Mouse (Mus musculus) liver, postnatal 0 days (tissue): ENCODE data around the gene Pnpla2. TPM values are rescaled to one million over a fixed set of nuclear protein-coding genes. Genes with fewer than 3 reads are reported as not detected.

Experiments
- ATAC-seq: fragments of 200-750 bp; cut with Nextera tagmentation; 2 replicates; pipeline ENCODE4 v1.8.0; 2017; ENCODE audit warnings: mild to moderate bottlenecking, moderate library complexity
- DNase-seq: peaks from one replicate; pipeline ENCODE4 v3.0.0-alpha.2; 2016
- H3K27ac ChIP-seq: fragments of 300-500 bp; sonication (generic); 2 replicates; pipeline ENCODE4 v1.5.1; 2014; ENCODE audit warnings: antibody characterized with exemption, moderate library complexity, mild to moderate bottlenecking, low read depth
- H3K27me3 ChIP-seq: fragments of 300-500 bp; sonication (generic); 2 replicates; pipeline ENCODE4 v1.6.1; 2014; ENCODE audit warnings: low read length, control low read depth, mixed read lengths; ENCODE audit not compliant: insufficient read depth
- H3K36me3 ChIP-seq: fragments of 300-500 bp; sonication (generic); replicated peaks from 2 replicates; pipeline ENCODE4 v1.6.1; 2014; ENCODE audit warnings: mild to moderate bottlenecking, control low read depth, low read length, moderate library complexity, mixed read lengths; ENCODE audit not compliant: insufficient read depth
- H3K4me1 ChIP-seq: fragments of 300-500 bp; sonication (generic); 2 replicates; pipeline ENCODE4 v1.6.1; 2014; ENCODE audit warnings: antibody characterized with exemption, mild to moderate bottlenecking, control low read depth; ENCODE audit not compliant: insufficient read depth
- H3K4me2 ChIP-seq: fragments of 300-500 bp; sonication (generic); 2 replicates; pipeline ENCODE4 v1.6.1; 2014; ENCODE audit warnings: low read depth, mild to moderate bottlenecking, low read length, moderate library complexity, mixed read lengths
- H3K4me3 ChIP-seq: fragments of 300-500 bp; sonication (generic); 2 replicates; pipeline ENCODE4 v1.5.1; 2014; ENCODE audit warnings: low read depth, low read length
- H3K9ac ChIP-seq: fragments of 300-500 bp; sonication (generic); replicated peaks from 2 replicates; pipeline ENCODE4 v1.6.1; 2014; ENCODE audit warnings: mild to moderate bottlenecking, moderate library complexity
- H3K9me3 ChIP-seq: fragments of 300-500 bp; sonication (generic); 2 replicates; pipeline ENCODE4 v1.6.1; 2016; ENCODE audit warnings: mild to moderate bottlenecking, control low read depth, low read length, mixed read lengths
- CTCF ChIP-seq: sonication (generic); IDR thresholded peaks from 2 replicates; pipeline ENCODE4 v1.5.1; 2016; ENCODE audit warnings: antibody characterized with exemption, low read depth
- EP300 ChIP-seq: IDR thresholded peaks from 2 replicates; pipeline ENCODE4 v1.6.1; 2016; ENCODE audit warnings: antibody characterized with exemption, low read depth, mild to moderate bottlenecking
- WGBS: fragments of 180-500 bp; shearing (Covaris S2); extraction: QIAGEN DNeasy Blood & Tissue Kit; methylation state at CpG from one replicate; pipeline ENCODE4 v1.1.7; 2014; ENCODE audit not compliant: insufficient replicate concordance; 5-methylcytosine and 5-hydroxymethylcytosine counted together
- polyA plus RNA-seq: library from polyadenylated mRNA; unstranded; fragments of >200 nt; fragmentation: Nextera tagmentation; extraction: Ambion mirVana; gene quantifications from 2 replicates; pipeline ENCODE4 v1.2.1, GENCODE M21; 2015

The Pnpla2 gene
- polyA plus RNA-seq, 1 experiment from 2014 or later = 47.1 TPM

- peak overlapping the region; percentile 77 for H3K27ac ChIP-seq
- no peaks in the 10 kb centered on the region for H3K9me3 ChIP-seq
- H3K4me2 ChIP-seq = peak overlapping the region; percentile 95
- peak overlapping the region; percentile 75 for H3K9ac ChIP-seq
- no peak for ATAC-seq
- peaks cover 36% of the 10 kb centered on the region for H3K4me1 ChIP-seq
- WGBS = 3% methylated on average over 16 of the region's 16 CpGs
- H3K27me3 ChIP-seq = no peaks in the 10 kb centered on the region
- H3K36me3 ChIP-seq = peaks cover 24% of the 10 kb centered on the region
- peak overlapping the region; percentile 64 for H3K4me3 ChIP-seq
- DNase-seq = no peak
- TF ChIP-seq EP300 (no peak), CTCF (no peak)
These were observed 41.7 kb upstream of the Pnpla2 start for GRCm38 (mm10) chr7:141413331-141413730.

GRCm38 (mm10) chr7:141413809-141414584 lies 41.0 kb upstream of the Pnpla2 start, which contains the start of gene Gatd1:
Gene Gatd1 (minus strand): TSS chr7:141414136.
- peak within 1 kb of the TSS; percentile 64 for H3K4me3 ChIP-seq
- peak; percentile 89 for ATAC-seq
- DNase-seq = peak; percentile 100
- TF ChIP-seq CTCF (peak; percentile 45), EP300 (peak; percentile 75; the same call in 1 of the 2 replicates)
- WGBS = under 1% methylated on average over 54 of the region's 56 CpGs
- peak within 1 kb of the TSS; percentile 75 for H3K9ac ChIP-seq
- peaks cover 21% of the 10 kb centered on the region for H3K36me3 ChIP-seq
- peaks cover 41% of the 10 kb centered on the region for H3K4me1 ChIP-seq
- H3K27me3 ChIP-seq = no peaks in the 10 kb centered on the region
- H3K9me3 ChIP-seq = no peaks in the 10 kb centered on the region
- H3K4me2 ChIP-seq = peak within 1 kb of the TSS; percentile 95
- peak within 1 kb of the TSS; percentile 85 for H3K27ac ChIP-seq

- TF ChIP-seq CTCF (no peak), EP300 (no peak)
- ATAC-seq (no peak), DNase-seq (no peak)
- peak overlapping the region; percentile 85; the same call in 1 of the 2 replicates for H3K27ac ChIP-seq
- H3K36me3 ChIP-seq = 0 out of 2 replicates have a peak, but pooled peaks cover 3% of the 10 kb centered on the region
- H3K4me3 ChIP-seq = no peak overlapping the region
- no peak overlapping the region for H3K4me2 ChIP-seq
- 86% methylated on average over 6 of the region's 6 CpGs for WGBS
- H3K9me3 ChIP-seq = no peaks in the 10 kb centered on the region
- no peaks in the 10 kb centered on the region for H3K27me3 ChIP-seq
- H3K4me1 ChIP-seq = peaks cover 42% of the 10 kb centered on the region
- H3K9ac ChIP-seq = peak overlapping the region; percentile 16; the same call in 1 of the 2 replicates
These were observed 38.7 kb upstream of the Pnpla2 start for GRCm38 (mm10) chr7:141416144-141416841.

DNA sequence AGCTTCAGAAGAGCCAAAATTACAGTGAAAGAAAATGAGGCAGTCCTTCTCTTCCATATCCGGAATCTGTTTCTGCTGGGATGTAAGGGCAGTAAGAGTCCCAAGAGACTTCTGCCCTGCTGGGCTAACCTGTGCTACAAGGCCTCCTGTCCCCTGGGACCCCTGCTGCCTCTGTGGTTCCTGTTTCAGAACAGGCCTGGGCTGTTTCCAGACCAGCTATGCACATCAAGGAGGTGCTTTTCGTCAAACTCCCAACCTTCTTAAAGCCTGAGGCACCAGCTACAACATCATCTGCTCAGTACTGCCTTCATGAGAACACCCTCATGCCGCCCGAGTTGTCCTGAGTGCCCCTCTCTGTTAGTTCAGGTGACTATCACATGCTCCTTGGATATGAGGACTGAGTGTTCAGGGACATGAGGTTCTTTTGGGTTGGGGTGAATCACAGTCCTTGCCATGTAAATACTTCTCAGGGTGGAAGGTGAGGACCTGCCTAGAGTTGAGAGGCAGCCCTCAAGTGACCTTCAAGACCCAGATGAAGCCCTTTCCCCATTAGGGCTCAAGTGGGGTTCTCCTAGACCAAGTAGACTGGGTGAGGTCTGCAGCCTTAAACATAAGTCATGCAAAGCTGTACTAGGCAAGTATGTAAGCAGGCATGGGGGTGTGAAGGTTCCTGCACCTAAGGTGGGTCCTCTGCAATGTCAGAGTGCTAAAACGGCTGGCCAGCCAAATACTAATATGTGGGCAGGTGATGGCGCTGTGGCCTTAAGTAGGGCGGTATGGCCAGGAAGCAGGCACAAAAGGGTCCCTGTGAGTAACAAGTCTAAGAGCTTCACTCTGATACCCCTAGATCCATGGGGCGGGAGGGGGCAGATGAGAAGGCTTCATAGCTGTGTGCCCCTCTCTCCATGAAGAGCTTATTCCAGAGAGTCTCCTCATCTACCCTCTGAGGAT lies 37.0 kb upstream of the Pnpla2 start:
- H3K4me2 ChIP-seq = no peak overlapping the region
- no peaks in the 10 kb centered on the region for H3K27me3 ChIP-seq
- H3K9ac ChIP-seq = peak overlapping the region; percentile 11; the same call in 1 of the 2 replicates
- ATAC-seq (no peak), DNase-seq (no peak)
- H3K4me1 ChIP-seq = peaks cover 34% of the 10 kb centered on the region
- TF ChIP-seq CTCF (peak; percentile 43), EP300 (no peak)
- H3K9me3 ChIP-seq = no peaks in the 10 kb centered on the region
- no peak overlapping the region for H3K4me3 ChIP-seq
- no peaks in the 10 kb centered on the region for H3K36me3 ChIP-seq
- H3K27ac ChIP-seq = no peak overlapping the region
- WGBS = 72% methylated on average over 8 of the region's 8 CpGs

- 51% methylated on average over 7 of the region's 7 CpGs for WGBS
- no peak overlapping the region for H3K9ac ChIP-seq
- no peak for ATAC-seq
- no peak overlapping the region for H3K4me3 ChIP-seq
- H3K4me1 ChIP-seq = peaks cover 29% of the 10 kb centered on the region
- TF ChIP-seq CTCF (no peak), EP300 (no peak)
- no peak overlapping the region for H3K4me2 ChIP-seq
- no peaks in the 10 kb centered on the region for H3K9me3 ChIP-seq
- no peaks in the 10 kb centered on the region for H3K36me3 ChIP-seq
- H3K27ac ChIP-seq = no peak overlapping the region
- DNase-seq = no peak
- H3K27me3 ChIP-seq = no peaks in the 10 kb centered on the region
These were observed 36.0 kb upstream of the Pnpla2 start for GRCm38 (mm10) chr7:141418970-141419369.
